Mouse (Mus musculus): ENCODE measurements around the gene Pmepa1. TPM values are rescaled to one million over a fixed set of nuclear protein-coding genes. Genes with fewer than 3 reads are reported as not detected.

Gene Pmepa1
- polyA plus RNA-seq, 1 experiment from 2014 or later, result 4.0 TPM

- Histone ChIP-seq H3K27ac (ENCODE audit: poor library complexity, severe bottlenecking) (peak overlapping the region; percentile 78), H3K4me1 (replicated peaks) (peaks cover 96% of the 10 kb centered on the region), H3K27me3 (replicated peaks) (no peaks in the 10 kb centered on the region), H3K4me3 (no peak overlapping the region), H3K9me3 (replicated peaks) (no peaks in the 10 kb centered on the region), H3K36me3 (no peaks in the 10 kb centered on the region), H3K9ac (no peak overlapping the region), H3K4me2 (peak overlapping the region; percentile 35)
- 57% methylated on average over 7 of the region's 7 CpGs for WGBS
- no peak; the same call in 1 of the 2 replicates for ATAC-seq (ENCODE audit: insufficient number of reproducible peaks, low FRiP score)
These were observed 25.2 kb downstream of the Pmepa1 start for GRCm38 (mm10) chr2:173251133-173251532.

DNA sequence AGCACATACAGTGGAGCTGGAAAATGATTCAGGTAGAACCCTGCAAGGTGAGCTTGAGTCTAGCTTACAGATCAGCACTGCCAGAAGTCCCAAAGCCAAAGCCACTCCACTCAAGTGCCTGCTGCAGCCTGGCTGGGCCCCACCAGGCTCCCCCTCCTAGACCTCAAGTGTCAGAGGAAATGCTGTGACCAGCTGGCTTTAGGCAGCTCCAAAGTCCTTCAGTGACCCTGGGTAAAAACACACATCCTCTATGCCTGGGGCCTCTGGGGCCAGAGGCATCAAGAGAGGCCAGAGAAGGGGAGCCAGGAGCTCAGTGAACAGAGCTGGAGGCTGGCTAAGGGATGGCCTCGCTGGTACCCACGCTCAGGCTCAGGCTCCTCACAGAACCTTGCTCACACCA is 25.9 kb downstream of the Pmepa1 start:
- Histone ChIP-seq H3K4me3 (no peak overlapping the region), H3K36me3 (no peaks in the 10 kb centered on the region), H3K27me3 (replicated peaks) (no peaks in the 10 kb centered on the region), H3K9ac (peak overlapping the region; percentile 22; the same call in 1 of the 2 replicates), H3K4me2 (peak overlapping the region; percentile 35), H3K4me1 (replicated peaks) (peaks cover 96% of the 10 kb centered on the region), H3K9me3 (replicated peaks) (no peaks in the 10 kb centered on the region), H3K27ac (ENCODE audit: poor library complexity, severe bottlenecking) (peak overlapping the region; percentile 78)
- 37% methylated on average over 2 of the region's 2 CpGs for WGBS
- peak; percentile 49; the same call in 1 of the 2 replicates for ATAC-seq (ENCODE audit: insufficient number of reproducible peaks, low FRiP score)

DNA sequence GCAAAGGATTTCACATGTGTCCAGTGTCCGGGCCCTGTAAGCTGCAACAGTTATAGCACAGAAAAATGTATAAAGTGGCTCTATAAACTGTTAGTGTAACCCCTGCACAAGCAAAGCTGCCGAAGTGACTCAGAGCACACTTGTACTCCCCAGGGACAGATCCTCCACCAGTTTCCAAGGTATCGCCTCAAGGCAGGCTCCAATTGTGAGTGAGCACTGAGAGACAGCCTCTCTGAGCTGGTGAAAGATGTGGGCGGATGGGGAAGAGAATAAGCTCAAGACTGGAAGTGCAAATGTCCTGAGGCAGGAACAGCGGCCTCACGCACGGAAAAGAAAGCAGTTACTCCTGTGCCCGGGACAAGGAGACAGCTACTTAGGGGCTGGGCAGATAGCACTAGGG is 26.4 kb downstream of the Pmepa1 start:
- Histone ChIP-seq H3K4me2 (peak overlapping the region; percentile 35; the same call in 1 of the 2 replicates), H3K4me3 (no peak overlapping the region), H3K9me3 (replicated peaks) (no peaks in the 10 kb centered on the region), H3K4me1 (replicated peaks) (peaks cover 91% of the 10 kb centered on the region), H3K36me3 (0 out of 2 replicates have a peak, but pooled peaks cover 2% of the 10 kb centered on the region), H3K27ac (ENCODE audit: poor library complexity, severe bottlenecking) (peak overlapping the region; percentile 78), H3K9ac (no peak overlapping the region), H3K27me3 (replicated peaks) (no peaks in the 10 kb centered on the region)
- no peak for ATAC-seq (ENCODE audit: insufficient number of reproducible peaks, low FRiP score)
- 70% methylated on average over 8 of the region's 8 CpGs for whole genome bisulfite sequencing

DNA sequence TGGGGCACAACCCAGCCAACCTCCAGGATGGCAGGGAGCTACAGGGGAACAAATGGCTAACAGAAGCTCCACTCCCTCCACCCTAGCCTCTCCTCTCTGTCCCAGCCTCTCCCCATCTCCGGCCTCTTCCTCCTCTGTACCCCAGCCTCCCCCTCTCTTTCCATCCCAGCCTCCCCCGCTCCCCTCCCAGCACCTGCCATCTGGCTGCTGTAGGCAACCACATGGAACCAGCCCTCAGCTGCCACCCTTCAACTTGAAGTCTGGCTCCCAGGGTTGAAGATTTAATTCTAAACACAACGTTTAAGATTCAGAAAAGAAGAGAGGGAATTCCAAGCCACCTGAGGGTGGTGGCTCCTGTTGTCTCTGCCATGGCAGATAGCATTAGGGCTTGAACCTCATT is 26.9 kb downstream of the Pmepa1 start:
- H3K4me3 ChIP-seq, result no peak overlapping the region
- no peak overlapping the region for H3K9ac ChIP-seq
- no peak overlapping the region for H3K4me2 ChIP-seq
- H3K27me3 ChIP-seq (replicated peaks), result no peaks in the 10 kb centered on the region
- 68% methylated on average over 3 of the region's 3 CpGs for WGBS
- no peak for ATAC-seq (ENCODE audit: insufficient number of reproducible peaks, low FRiP score)
- peaks cover 86% of the 10 kb centered on the region for H3K4me1 ChIP-seq (replicated peaks)
- no peak overlapping the region for H3K27ac ChIP-seq (ENCODE audit: poor library complexity, severe bottlenecking)
- H3K9me3 ChIP-seq (replicated peaks), result no peaks in the 10 kb centered on the region
- H3K36me3 ChIP-seq, result 0 out of 2 replicates have a peak, but pooled peaks cover 2% of the 10 kb centered on the region

DNA sequence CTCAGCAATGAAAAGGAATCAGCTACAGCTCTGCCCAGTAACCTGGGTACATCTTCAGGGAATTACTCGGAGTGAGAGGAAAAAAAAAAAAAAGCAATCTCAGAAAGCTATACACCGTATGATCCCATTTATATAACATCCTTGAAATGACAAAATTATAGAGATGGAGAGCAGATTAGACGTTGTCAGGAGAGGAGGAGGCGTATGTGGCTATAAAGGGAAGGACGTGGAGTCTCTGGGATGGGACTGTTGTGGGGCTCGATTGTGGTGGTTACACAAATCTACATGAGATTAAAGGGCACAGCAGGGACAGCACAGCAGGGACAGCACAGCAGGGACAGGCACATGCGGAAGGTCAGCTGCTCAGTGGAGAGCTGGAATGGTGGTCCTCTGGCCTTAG is 27.5 kb downstream of the Pmepa1 start:
- no peak for ATAC-seq (ENCODE audit: insufficient number of reproducible peaks, low FRiP score)
- H3K4me2 ChIP-seq, result no peak overlapping the region
- 69% methylated on average over 7 of the region's 7 CpGs for WGBS
- no peak overlapping the region for H3K4me3 ChIP-seq
- H3K4me1 ChIP-seq (replicated peaks), result peaks cover 84% of the 10 kb centered on the region
- no peak overlapping the region for H3K27ac ChIP-seq (ENCODE audit: poor library complexity, severe bottlenecking)
- H3K9ac ChIP-seq, result no peak overlapping the region
- H3K9me3 ChIP-seq (replicated peaks), result no peaks in the 10 kb centered on the region
- no peaks in the 10 kb centered on the region for H3K27me3 ChIP-seq (replicated peaks)
- 0 out of 2 replicates have a peak, but pooled peaks cover 2% of the 10 kb centered on the region for H3K36me3 ChIP-seq

DNA sequence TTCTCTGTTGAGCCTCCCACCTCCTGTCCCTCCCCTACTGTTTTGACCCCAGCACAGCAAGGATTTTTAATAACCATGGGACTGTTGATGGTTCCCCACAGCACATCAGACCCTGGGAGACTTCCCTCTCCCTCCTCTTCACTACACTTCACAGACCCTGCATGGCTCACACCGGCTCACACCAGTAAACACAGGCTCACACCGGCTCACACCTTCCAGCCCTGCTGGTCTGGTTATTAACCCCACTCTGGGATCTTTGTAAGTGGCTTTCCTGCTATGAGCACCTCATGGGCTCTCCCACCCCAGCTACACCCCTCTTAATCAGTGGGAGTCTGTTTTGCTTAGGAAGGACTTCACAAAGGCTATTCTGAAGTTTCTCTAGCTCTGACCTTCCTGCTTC is 28.4 kb downstream of the Pmepa1 start:
- no peak for ATAC-seq (ENCODE audit: insufficient number of reproducible peaks, low FRiP score)
- H3K9me3 ChIP-seq (replicated peaks), result no peaks in the 10 kb centered on the region
- 0 out of 2 replicates have a peak, but pooled peaks cover 2% of the 10 kb centered on the region for H3K36me3 ChIP-seq
- no peak overlapping the region for H3K27ac ChIP-seq (ENCODE audit: poor library complexity, severe bottlenecking)
- H3K4me1 ChIP-seq (replicated peaks), result peaks cover 84% of the 10 kb centered on the region
- no peak overlapping the region for H3K4me3 ChIP-seq
- WGBS, result 26% methylated on average over 2 of the region's 2 CpGs
- H3K27me3 ChIP-seq (replicated peaks), result no peaks in the 10 kb centered on the region
- H3K4me2 ChIP-seq, result no peak overlapping the region
- peak overlapping the region; percentile 27; the same call in 1 of the 2 replicates for H3K9ac ChIP-seq

- Histone ChIP-seq H3K4me2 (no peak overlapping the region), H3K27ac (ENCODE audit: poor library complexity, severe bottlenecking) (no peak overlapping the region), H3K4me1 (replicated peaks) (peaks cover 82% of the 10 kb centered on the region), H3K4me3 (no peak overlapping the region), H3K36me3 (0 out of 2 replicates have a peak, but pooled peaks cover 2% of the 10 kb centered on the region), H3K9ac (no peak overlapping the region), H3K27me3 (replicated peaks) (no peaks in the 10 kb centered on the region), H3K9me3 (replicated peaks) (no peaks in the 10 kb centered on the region)
- WGBS, result 19% methylated on average over 2 of the region's 2 CpGs
- ATAC-seq (ENCODE audit: insufficient number of reproducible peaks, low FRiP score), result no peak
These were observed 29.1 kb downstream of the Pmepa1 start for GRCm38 (mm10) chr2:173247197-173247596.

GRCm38 (mm10) chr2:173246688-173247087 is 29.6 kb downstream of the Pmepa1 start:
- H3K27ac ChIP-seq (ENCODE audit: poor library complexity, severe bottlenecking), result no peak overlapping the region
- H3K4me2 ChIP-seq, result no peak overlapping the region
- 53% methylated on average over 8 of the region's 8 CpGs for WGBS
- H3K4me1 ChIP-seq (replicated peaks), result peaks cover 77% of the 10 kb centered on the region
- no peak overlapping the region for H3K4me3 ChIP-seq
- no peak for ATAC-seq (ENCODE audit: insufficient number of reproducible peaks, low FRiP score)
- H3K9ac ChIP-seq, result no peak overlapping the region
- H3K36me3 ChIP-seq, result 0 out of 2 replicates have a peak, but pooled peaks cover 2% of the 10 kb centered on the region
- H3K9me3 ChIP-seq (replicated peaks), result no peaks in the 10 kb centered on the region
- no peaks in the 10 kb centered on the region for H3K27me3 ChIP-seq (replicated peaks)

DNA sequence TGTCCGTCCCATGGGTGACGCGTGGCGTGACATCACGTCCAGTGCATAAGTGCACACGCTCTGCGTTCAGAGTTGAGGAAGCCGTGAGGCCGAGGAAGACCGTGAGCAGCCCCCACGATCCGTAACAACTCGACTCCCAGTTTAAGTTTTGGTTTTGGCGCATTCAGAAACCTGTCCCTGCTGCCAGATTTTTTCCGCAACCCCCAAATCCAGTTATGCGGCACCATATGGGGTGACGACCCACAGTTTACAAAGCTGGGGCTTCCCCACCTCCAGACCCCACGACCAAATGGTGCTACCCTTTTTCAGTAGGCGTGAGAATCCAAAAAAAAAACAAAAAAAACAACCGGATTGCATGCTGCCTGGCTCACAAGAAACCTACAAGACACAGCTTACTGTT is 31.1 kb downstream of the Pmepa1 start:
- no peak overlapping the region for H3K4me3 ChIP-seq
- no peak overlapping the region for H3K27ac ChIP-seq (ENCODE audit: poor library complexity, severe bottlenecking)
- H3K4me1 ChIP-seq (replicated peaks), result peaks cover 76% of the 10 kb centered on the region
- H3K9ac ChIP-seq, result no peak overlapping the region
- H3K27me3 ChIP-seq (replicated peaks), result no peaks in the 10 kb centered on the region
- WGBS, result 76% methylated on average over 20 of the region's 20 CpGs
- H3K4me2 ChIP-seq, result no peak overlapping the region
- ATAC-seq (ENCODE audit: insufficient number of reproducible peaks, low FRiP score), result no peak
- 0 out of 2 replicates have a peak, but pooled peaks cover 2% of the 10 kb centered on the region for H3K36me3 ChIP-seq
- no peaks in the 10 kb centered on the region for H3K9me3 ChIP-seq (replicated peaks)

- 0 out of 2 replicates have a peak, but pooled peaks cover 2% of the 10 kb centered on the region for H3K36me3 ChIP-seq
- H3K4me3 ChIP-seq, result no peak overlapping the region
- H3K9ac ChIP-seq, result no peak overlapping the region
- H3K9me3 ChIP-seq (replicated peaks), result no peaks in the 10 kb centered on the region
- WGBS, result 48% methylated on average over 3 of the region's 3 CpGs
- no peak for ATAC-seq (ENCODE audit: insufficient number of reproducible peaks, low FRiP score)
- no peaks in the 10 kb centered on the region for H3K27me3 ChIP-seq (replicated peaks)
- H3K27ac ChIP-seq (ENCODE audit: poor library complexity, severe bottlenecking), result no peak overlapping the region
- peaks cover 68% of the 10 kb centered on the region for H3K4me1 ChIP-seq (replicated peaks)
- H3K4me2 ChIP-seq, result no peak overlapping the region
These were observed 32.2 kb downstream of the Pmepa1 start for GRCm38 (mm10) chr2:173244108-173244507.

DNA sequence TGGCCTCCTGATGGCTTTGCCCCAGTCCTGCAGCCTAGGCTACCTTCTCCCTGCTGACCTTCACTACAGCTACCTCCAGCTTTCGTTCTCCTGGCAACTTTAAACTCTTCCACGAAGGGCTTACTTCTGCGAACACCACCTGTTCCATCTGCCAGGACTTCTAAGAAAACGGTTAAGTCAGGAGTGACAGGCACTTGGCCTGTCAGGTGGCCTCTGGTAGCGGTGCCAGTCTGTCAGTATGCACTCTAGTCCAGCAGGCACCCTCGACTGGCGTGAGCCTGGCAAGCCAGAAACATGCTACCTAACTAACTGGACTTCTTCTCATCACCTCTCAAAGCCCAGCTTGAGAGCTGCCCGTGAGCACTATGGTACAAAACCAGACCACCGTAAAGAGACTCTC is 32.7 kb downstream of the Pmepa1 start:
- no peaks in the 10 kb centered on the region for H3K9me3 ChIP-seq (replicated peaks)
- no peak overlapping the region for H3K9ac ChIP-seq
- WGBS, result 72% methylated on average over 9 of the region's 9 CpGs
- H3K27me3 ChIP-seq (replicated peaks), result no peaks in the 10 kb centered on the region
- H3K4me2 ChIP-seq, result no peak overlapping the region
- peaks cover 72% of the 10 kb centered on the region for H3K4me1 ChIP-seq (replicated peaks)
- H3K4me3 ChIP-seq, result no peak overlapping the region
- H3K36me3 ChIP-seq, result 0 out of 2 replicates have a peak, but pooled peaks cover 2% of the 10 kb centered on the region
- no peak for ATAC-seq (ENCODE audit: insufficient number of reproducible peaks, low FRiP score)
- H3K27ac ChIP-seq (ENCODE audit: poor library complexity, severe bottlenecking), result no peak overlapping the region

GRCm38 (mm10) chr2:173242874-173243273 is 33.5 kb downstream of the Pmepa1 start:
- H3K27me3 ChIP-seq (replicated peaks), result no peaks in the 10 kb centered on the region
- no peak overlapping the region for H3K27ac ChIP-seq (ENCODE audit: poor library complexity, severe bottlenecking)
- H3K9ac ChIP-seq, result no peak overlapping the region
- no peak overlapping the region for H3K4me2 ChIP-seq
- H3K4me1 ChIP-seq (replicated peaks), result peaks cover 72% of the 10 kb centered on the region
- no peaks in the 10 kb centered on the region for H3K9me3 ChIP-seq (replicated peaks)
- H3K4me3 ChIP-seq, result no peak overlapping the region
- 0 out of 2 replicates have a peak, but pooled peaks have one; percentile 23 for ATAC-seq (ENCODE audit: insufficient number of reproducible peaks, low FRiP score)
- H3K36me3 ChIP-seq, result 0 out of 2 replicates have a peak, but pooled peaks cover 2% of the 10 kb centered on the region
- 21% methylated on average over 12 of the region's 12 CpGs for WGBS

All from heart, embryonic 12.5 days (tissue).